Mouse (Mus musculus) T-helper 1 cell (primary cell): ENCODE measurements around the gene Thap11.

Experiments
- in situ Hi-C: fragments of 300-600 bp; cut with MboI, MseI; formaldehyde crosslinking; loops from one replicate; pipeline ENCODE4 v1.15.1; 2025; ENCODE audit warnings: high pct_unique_total_duplicates

Gene Thap11

DNA sequence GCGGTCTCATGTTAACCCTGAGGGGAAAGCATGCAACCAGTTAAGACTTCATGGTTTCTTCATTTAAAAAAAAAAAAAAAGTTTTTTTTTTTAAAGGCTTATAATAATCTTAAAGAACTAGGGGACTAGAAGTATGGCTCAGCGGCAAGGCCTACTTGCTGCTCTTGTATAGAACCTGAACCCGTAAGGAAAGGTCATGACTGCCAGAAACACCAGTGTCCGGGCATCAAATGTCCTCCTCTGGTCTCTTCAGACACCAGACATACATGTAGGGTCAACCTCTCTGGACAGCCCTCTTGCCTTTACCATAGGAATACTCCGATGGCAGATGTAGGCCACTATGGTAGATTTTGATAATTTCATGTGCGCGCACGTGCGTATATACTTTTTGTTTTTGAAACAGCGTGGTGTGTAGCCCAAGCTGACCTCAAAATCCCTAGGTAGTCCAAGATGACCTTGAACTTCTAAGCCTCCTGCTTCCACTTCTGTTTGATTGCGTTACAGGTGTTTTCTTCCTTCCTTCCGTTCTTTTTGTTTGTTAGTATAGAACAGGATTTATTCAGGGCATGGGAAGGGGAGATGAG, 2.7 kb upstream of the Thap11 start:
- in situ Hi-C loops, result no loop called here

DNA sequence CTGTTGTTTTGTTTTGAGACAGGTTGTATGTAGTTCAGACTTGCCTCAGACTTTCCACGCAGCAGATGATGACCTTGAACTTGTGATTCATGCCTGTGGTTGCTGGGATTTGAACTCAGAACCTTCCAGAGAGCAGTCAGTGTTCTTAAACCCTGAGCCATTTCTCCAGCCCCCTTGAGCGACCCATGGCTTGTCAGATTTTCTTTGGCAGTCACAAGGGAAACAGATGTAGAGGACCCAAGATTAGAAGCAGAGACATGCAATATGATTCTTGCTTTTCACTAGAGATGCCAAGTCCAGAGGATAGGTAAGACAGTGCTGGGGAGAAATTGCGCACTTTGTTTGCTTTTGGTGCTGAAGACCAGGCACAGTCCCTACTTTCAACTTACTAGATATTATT, 1.8 kb upstream of the Thap11 start, which contains the start of gene Cenpt:
Gene Cenpt (minus strand): TSS at position 101 of the 400 bp plus-strand sequence.
- in situ Hi-C loops, result no loop called here

DNA sequence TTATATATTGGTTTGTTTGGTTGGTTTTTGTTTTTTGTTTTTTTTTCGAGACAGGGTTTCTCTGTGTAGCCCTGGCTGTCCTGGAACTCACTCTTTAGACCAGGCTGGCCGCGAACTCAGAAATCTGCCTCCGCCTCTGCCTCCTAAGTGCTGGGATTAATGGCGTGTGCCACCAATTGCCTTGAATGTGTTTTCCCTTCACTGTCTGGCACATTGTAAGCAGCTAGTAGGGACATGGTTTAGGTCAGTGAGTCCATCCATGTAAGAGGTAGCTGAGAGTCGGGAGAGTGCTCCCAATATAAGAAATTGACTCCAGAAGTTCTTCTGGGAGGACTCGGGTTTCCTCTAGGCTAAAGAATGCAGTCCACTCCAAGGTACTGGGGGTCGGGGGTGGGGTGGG, 629 bp upstream of the Thap11 start:
- in situ Hi-C loops, result no loop called here

DNA sequence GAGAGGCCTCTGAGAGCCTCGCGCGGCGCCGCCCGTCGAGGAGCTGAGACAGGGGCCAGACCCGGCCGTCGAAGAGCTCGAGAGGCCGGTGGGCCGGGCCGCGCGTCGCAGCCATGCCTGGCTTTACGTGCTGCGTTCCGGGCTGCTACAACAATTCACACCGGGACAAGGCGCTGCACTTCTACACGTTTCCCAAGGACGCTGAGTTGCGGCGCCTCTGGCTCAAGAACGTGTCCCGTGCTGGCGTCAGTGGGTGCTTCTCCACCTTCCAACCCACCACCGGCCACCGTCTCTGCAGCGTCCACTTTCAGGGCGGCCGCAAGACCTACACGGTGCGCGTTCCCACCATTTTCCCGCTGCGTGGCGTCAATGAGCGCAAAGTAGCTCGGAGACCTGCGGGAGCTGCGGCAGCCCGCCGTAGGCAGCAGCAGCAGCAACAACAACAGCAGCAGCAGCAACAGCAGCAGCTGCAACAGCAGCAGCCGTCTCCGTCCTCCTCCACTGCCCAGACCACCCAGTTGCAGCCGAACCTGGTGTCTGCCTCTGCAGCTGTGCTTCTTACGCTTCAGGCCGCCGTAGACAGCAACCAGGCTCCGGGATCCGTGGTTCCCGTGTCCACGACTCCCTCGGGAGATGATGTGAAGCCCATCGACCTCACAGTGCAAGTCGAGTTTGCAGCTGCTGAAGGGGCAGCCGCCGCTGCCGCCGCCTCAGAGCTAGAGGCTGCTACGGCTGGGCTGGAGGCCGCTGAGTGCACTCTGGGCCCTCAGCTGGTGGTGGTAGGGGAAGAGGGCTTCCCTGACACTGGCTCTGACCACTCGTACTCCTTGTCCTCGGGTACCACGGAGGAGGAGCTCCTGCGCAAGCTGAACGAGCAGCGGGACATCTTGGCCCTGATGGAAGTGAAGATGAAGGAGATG, 576 bp downstream of the Thap11 start:
- in situ Hi-C loops, result no loop called here

DNA sequence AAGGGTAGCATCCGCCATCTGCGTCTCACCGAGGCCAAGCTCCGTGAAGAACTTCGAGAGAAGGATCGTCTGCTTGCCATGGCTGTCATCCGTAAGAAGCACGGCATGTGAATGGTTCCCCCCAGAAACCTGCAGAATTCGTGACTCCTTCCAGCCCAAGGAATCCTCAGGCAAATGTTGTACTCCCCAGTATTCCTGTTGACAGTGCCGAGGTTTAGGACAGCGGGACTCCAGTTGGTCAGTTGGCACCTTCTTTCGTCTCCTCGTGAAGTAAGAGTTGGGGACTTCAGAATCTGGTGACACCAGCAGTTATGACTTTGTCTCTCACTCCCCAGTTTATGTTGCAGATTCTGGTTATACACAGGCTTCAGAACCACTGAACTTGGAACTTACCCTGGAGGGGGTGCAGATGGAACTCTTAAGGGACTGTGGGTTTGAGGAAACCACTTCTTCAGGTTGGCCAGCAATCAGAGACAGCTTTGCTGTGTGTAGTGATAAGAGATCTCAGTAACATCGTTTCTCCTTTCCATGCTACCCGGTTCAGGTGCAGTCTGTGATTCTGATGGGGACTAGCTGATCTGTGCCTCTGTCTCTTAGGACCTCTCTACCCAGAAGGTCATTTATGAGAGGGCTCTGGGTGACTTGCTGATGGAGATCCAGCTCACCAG, 1.4 kb downstream of the Thap11 start:
- in situ Hi-C loops, result no loop called here

DNA sequence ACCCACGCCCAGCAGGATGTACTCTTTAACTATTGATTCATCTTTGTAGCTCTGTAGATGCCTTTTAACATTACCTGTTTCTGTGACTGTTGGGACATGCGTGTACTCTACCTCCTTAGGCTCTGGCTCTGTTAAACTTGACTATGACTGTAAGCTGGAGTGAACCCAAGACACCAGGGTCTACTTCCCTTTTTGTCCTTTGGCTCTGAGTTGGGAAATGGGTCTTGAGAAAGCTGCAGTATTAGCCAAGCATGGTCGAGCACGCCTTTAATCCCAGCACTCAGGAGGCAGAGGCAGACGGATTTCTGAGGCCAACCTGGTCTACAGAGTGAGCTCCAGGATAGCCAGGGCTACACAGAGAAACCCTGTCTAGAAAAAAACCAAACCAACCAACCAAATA, 3.6 kb downstream of the Thap11 start:
- in situ Hi-C loops, result no loop called here

DNA sequence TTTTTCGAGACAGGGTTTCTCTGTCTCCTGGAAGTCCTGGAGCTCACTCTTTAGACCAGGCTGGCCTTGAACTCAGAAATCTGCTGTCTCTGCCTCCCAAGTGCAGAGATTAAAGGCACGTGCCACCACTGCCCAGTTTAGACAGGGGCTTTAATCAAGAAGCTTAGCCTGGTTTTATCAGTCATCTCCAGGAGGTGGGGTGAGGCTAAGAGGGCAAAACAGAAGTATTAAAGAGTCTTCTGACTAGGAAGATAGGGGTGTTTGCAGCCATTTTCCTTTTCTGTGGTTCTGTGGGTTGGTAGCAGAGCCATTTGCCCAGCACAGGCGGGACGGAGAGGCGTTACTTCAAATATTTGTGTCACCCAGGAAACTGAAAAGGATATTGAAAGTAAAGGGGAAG, 4.4 kb downstream of the Thap11 start:
- in situ Hi-C loops, result no loop called here

DNA sequence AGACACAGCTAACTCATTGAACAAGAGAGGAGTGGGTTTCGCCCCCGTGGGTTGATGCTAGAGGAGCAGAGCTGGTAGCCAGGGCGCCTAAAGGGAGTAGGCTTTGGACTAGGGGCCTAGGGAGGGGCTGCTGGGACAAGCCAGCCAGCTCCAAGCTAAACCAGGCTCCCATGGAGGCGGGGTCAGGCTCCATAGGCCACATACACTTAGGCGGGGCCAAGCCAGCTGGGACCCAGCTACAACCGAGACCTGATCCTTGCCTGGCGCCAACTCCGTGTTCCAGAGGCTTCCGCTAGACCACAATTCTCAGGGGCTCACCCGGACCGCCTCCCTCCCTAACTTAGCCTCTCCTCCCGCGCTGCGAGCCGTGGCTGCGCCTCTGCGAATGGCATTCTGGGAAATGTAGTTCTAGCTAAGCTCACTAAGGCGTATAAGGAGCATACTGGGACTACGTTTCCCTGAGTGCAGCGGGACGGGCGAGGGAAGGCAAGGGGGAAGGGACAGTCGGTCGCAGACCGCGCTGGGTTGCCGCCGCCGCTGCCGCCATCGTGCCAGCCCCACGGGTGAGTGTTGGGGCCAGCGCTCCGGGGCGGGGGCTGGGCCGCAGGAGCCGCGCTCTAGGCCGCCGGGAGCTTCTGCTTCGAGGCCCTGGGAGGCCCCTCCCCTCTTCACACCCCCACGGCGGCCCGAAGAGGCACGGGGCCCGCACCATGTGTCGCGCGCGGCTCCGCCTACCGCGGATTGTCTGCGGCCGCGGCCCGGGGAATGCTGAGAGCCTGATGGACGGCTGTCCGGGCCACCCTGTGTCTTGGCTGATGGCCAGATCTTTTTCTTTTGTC, 5.4 kb downstream of the Thap11 start, which contains the start of gene Nutf2:
Gene Nutf2 (plus strand): TSS at position 438 of the 839 bp plus-strand sequence.
- in situ Hi-C loops, result no loop called here

DNA sequence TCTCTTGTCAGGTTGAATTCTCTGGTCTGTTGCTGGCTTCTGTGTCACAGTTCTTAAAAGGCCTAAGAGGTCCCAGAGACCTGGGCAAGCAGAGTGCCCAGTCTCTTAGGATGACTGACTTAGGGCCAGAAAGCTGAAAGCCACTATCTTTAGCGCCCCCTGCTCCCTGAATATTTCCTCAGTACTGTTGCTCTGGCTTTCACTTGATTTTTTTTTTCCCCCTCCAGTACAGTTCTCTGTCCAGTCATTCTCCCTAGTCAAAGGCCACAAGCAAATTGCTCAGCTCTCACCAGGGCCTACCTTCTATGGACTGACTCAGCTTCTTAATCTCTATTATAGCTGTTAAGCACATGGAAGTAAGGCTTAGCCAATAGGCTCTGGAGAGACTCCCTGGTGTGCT, 7.0 kb downstream of the Thap11 start:
- in situ Hi-C loops, result no loop called here

DNA sequence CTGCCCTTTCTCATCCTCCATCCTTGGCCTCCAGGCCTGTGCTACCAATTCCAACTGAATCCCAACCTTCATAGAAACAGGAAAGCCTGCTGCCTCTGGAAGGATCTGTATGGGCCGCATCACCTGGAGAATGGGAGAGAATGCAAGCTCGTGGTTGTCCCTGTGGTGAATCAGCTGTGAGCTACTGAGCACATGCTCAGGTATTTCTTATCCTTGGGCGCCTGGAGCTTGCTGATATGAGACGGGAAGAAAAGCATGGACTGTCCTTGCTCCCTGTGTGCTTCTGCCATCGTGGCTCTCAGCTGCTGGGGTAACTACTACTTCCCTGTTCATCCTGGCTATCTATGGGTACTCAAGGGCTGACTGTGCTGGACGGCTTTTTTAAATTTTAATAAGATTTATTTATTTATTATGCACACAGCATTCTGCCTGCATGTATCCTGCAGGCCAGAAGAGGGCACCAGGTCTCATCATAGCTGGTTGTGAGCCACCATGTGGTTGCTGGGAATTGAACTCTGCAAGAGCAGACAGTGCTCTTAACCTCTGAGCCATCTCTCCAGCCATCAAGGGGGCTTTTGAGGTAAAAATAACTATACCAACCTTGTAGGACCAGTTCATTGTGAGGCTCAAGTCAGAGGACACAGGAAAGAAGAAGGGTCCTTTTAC, 11.6 kb downstream of the Thap11 start:
- in situ Hi-C loops, result no loop called here

DNA sequence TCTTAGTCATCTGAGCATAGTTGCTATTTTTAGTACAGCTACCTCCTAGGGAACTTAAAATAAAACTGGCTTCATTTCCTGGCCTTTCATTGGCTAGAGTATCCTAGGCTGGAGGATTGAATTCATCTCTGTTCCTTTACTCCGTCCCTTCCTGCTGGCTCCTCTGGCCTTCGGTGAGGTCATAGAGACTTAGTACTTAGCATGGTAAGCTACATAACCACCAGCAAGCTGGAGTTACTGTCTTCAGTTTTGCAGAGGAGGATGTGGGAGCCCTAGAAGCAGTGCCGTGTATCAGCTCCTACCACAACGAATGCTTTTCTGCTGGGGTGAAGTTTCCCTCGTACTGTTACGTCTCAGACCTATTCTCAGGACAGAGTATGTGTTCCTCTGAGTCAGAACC, 19.4 kb downstream of the Thap11 start:
- in situ Hi-C loops, result no loop called here

DNA sequence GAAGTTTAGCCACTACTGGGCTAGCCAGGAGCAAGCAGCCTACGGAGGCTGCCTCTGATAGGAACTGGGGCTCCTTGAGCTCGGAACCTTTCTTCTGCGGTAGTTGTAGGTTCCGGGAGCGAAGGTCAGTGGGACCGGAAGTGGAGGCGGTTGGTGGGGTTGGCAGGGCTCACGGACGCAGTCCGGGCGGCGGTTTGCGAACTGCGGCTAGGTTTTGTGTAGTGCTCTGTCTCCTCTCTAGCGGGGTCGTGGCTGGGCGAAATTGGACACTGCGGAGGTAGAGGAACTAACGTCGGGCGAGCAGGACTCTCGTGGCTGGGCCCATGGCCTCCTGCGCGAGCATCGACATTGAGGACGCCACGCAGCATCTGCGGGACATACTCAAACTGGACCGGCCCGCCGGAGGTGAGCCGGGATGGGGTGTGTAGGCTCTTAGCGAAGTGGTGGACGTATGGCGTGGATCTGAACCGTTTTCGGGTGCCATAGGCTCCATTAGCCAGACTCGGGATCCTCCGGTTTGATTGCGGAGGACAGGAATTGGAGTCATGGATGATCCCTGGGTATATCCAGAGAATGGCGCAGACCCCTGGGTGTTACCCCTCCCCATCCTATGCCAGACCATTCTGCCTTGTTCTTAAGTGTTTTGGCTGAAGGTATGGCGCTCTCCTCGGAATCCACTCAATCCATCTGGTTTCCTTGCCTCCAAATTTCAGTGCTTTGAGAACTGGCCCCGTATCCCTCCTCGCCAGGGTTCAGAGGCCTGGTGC, 26.0 kb downstream of the Thap11 start, which contains the start of gene Edc4:
Gene Edc4 (plus strand): TSS at position 128 of the 767 bp plus-strand sequence.
- in situ Hi-C loops, result no loop called here

DNA sequence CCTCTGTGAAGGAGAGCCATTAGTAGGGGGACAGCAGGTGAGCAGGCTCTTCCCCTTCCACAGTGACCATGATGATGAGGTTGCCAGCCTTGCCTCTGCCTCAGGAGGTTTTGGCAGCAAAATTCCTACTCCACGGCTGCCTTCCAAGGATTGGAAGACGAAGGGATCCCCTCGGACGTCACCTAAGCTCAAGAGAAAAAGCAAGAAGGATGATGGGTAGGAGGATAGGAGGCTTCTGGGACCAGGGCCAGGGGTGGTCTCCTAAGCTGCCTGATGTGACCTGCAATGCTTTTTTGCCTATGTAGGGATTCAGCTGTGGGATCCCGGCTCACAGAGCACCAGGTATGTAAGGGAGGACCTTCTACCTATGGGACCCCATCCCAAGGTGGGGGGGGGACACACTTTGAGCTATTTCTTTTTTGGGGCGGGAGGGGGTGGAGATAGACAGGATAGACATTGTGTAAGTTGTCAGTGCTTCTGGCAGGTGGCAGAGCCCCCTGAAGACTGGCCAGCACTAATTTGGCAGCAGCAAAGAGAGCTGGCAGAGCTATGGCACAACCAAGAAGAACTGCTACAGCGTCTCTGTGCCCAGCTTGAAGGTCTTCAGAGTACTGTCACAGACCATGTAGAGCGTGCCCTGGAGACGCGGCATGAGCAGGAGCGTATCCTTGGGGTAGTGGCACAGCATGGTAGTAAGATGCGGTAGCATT, 35.0 kb downstream of the Thap11 start:
- in situ Hi-C loops, result loop anchor here (5.0 kb wide), 1 partner anchor 42 kb away; the partner anchor contains the start of gene Ctrl

DNA sequence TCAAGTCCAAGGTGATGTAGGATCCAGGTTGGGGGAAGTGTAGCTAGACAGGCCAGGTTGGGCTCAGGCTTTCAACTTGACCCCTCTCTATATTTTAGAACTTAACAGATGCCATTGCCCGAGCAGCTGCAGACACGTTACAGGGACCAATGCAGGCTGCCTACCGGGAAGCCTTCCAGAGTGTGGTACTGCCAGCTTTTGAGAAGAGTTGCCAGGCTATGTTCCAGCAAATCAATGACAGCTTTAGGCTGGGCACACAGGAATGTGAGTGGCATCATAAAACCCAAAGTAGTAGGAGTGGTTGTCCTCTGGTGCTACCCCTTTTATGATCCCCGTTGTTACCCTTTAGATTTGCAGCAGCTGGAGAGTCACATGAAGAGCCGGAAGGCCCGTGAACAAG, 35.9 kb downstream of the Thap11 start:
- in situ Hi-C loops, result loop anchor here (5.0 kb wide), 1 partner anchor 41 kb away; the partner anchor contains the start of gene Ctrl

DNA sequence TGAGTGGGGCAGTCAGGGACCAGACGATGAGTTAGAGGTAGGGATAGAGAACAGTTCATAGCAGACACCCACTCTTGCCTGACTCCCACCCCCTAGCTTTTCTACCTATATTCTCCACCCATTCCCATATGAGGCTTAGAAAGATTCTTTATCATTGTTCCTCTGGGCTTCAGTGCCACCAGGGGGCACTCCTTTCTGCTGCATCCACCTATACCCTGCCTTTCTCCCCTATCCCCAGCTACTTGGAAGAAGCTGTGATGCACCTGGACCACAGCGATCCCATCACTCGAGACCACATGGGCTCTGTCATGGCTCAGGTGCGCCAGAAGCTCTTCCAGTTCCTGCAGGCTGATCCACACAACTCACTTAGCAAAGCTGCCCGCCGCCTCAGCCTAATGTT, 37.5 kb downstream of the Thap11 start:
- in situ Hi-C loops, result loop anchor here (5.0 kb wide), 1 partner anchor 40 kb away; the partner anchor contains the start of gene Ctrl

DNA sequence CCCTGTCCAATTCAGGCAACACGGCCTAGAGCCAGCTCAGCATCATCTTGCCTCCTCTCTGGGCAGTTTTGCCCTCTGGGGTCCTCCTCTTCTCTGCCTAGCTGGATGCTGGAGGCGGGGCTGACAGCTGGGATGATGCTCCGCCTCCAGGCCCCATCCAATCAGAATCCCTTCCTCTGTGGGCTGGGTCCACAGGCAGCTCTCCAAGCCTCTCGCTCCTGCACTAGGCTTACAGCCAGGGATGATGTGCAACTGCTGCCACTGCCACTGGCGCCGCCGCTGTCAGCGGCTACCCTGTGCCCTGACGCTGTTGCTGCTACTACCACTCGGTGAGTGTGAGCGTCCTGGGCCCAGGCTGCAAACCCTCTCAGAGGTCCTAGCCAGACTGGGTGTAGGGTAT, 38.4 kb downstream of the Thap11 start, which contains the start of gene Nrn1l:
Gene Nrn1l (plus strand): TSS at position 229 of the 400 bp plus-strand sequence.
- in situ Hi-C loops, result loop anchor here (5.0 kb wide), 1 partner anchor 39 kb away; the partner anchor contains the start of gene Ctrl

DNA sequence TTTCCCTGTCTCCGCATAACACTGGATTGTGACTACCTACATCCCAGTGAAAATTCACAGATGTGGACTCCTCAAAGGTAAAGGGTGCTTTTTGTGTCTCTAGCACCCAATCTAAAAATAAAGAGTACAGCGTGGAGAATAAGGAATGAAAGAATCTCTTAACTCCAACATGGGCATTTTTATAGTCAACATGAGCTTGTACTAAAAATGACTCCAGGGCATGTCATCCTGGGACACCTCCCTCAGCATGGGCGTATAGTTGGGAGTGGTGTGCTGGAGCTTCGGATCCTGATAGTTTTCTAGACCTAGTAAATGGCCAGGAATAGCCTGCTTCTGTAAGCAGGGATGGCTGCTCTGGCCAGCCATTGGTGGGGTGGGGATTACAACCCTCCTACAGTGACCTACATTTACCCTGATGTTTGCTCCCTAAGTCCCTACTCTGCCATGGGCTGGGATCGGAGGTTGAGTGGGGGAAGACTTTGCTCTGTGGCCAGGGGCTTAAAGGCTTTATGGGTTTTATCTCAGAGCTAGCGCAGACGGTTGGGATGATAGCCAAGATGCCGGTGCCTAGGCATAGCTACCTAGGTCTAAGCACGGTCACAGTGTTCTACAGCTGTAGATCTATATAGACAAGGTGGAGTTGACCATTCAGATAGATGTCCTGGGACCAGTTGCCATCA, 43.0 kb downstream of the Thap11 start:
- in situ Hi-C loops, result no loop called here

DNA sequence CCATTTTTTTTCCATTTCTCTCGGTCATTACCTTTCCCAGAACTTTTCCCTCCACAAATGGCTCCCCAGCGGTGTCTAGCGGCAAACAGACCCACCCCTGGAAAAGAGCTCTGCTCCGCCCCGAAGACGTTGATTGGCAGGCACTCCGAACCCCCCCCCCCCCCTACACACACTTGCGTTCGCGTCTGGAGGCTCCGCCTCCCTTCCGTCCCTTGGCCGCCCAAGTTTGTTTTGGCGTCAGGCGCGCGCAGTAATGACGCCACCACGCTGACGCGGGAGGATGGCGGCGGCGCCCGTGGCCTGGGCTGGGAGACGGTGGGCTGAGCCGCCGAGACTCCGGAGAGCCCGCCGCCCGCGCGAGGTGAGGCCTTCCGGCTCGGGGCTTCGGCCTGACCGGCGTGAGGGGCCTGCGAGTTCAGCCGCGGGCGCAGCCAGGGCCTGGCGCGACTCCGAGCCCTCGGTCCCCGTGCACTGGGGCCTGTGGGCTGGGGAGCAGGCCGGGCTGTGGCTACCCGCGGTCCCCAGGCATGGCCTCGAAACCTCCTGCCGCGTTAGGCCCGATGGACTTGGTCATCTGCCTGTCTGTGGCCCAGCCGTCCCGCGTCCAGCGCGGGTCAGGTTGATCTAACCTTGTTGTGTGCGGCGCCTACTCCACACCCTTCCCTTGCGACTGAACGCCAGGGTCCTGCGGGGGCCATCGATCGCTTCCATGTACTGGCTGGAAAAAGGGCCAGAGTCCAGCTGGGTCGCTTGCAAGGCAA, 45.4 kb downstream of the Thap11 start, which contains the start of gene Pskh1:
Gene Pskh1 (plus strand): TSS at position 262 of the 761 bp plus-strand sequence.
- in situ Hi-C loops, result no loop called here
